Mouse (Mus musculus) embryonic stem cell, embryonic (primary cell): ENCODE data around the gene Efna1.

Experiments used
- CTCF ChIA-PET, 4 experiments: fragments of 300-600 bp in 2 of 4; fragments of 350-600 bp in 2 of 4; sonication (Branson Sonifier 250); formaldehyde crosslinking; loops; one replicate each; lab custom pipeline; 2022; ENCODE audit warnings: inconsistent platforms in 2 of 4; lab: Charles Lee
- POLR2A ChIA-PET, 4 experiments: fragments of 300-600 bp in 2 of 4; fragments of 350-600 bp in 2 of 4; sonication (Branson Sonifier 250); formaldehyde crosslinking; loops; one replicate each; lab custom pipeline; 2022; ENCODE audit warnings: antibody characterized with exemption in 4 of 4, inconsistent platforms in 1 of 4; lab: Charles Lee

The Efna1 gene

GRCm38 (mm10) chr3:89231345-89231744 is 49.6 kb downstream of the Efna1 start:
- ChIA-PET POLR2A (interaction anchor here in 3 of 4 experiments (0.7 to 1.7 kb wide), 8 partner anchors 12 to 236 kb away, joined by 3 to 7 read pairs (median 4); partner anchors contain the start of gene Thbs3 (in 1 of the 3)), CTCF (interaction anchor here (0.5 to 6.7 kb wide), 7 partner anchors 11 to 218 kb away, joined by 3 to 81 read pairs (median 6); partner anchors contain the start of genes Krtcap2 (in 3 of the 4) and Trim46 (in 3 of the 4))

GRCm38 (mm10) chr3:89230561-89230960 is 50.4 kb downstream of the Efna1 start:
- CTCF ChIA-PET = interaction anchor here (0.6 to 6.7 kb wide), 8 partner anchors 12 to 16 kb away, joined by 3 to 81 read pairs (median 4); partner anchors contain the start of genes Krtcap2 (in 3 of the 4) and Trim46 (in 3 of the 4)
- POLR2A ChIA-PET = interaction anchor here in 3 of 4 experiments (0.6 to 1.7 kb wide), 11 partner anchors 13 to 235 kb away, joined by 3 to 7 read pairs (median 3); partner anchors contain the start of genes Fam189b (in 1 of the 3) and Thbs3 (in 1 of the 3)

GRCm38 (mm10) chr3:89229276-89229675 is 51.7 kb downstream of the Efna1 start:
- ChIA-PET POLR2A (interaction anchor here in 2 of 4 experiments (0.8 to 1.4 kb wide), 3 partner anchors 15 to 177 kb away, joined by 3 to 4 read pairs (median 3); partner anchors contain the start of gene Krtcap2 (in 1 of the 2)), CTCF (interaction anchor here in 2 of 4 experiments (0.5 to 6.7 kb wide), 6 partner anchors 13 to 653 kb away, joined by 3 to 81 read pairs (median 3); partner anchors contain the start of genes Krtcap2 (in 1 of the 2) and Trim46 (in 1 of the 2))

- ChIA-PET POLR2A (interaction anchor here in 2 of 4 experiments (0.8 to 1.4 kb wide), 3 partner anchors 15 to 178 kb away, joined by 3 to 4 read pairs (median 3); partner anchors contain the start of gene Krtcap2 (in 1 of the 2)), CTCF (interaction anchor here in 1 of 4 experiments (1.3 to 6.7 kb wide), 2 partner anchors 16 to 92 kb away, joined by 5 to 81 read pairs; partner anchors contain the start of genes Krtcap2 and Trim46)
These were observed 52.1 kb downstream of the Efna1 start, which contains the start of gene Muc1 for GRCm38 (mm10) chr3:89228836-89229235. Muc1 (plus strand) TSS chr3:89229057.

- ChIA-PET CTCF (no interaction called here), POLR2A (no interaction called here)
These were observed 52.8 kb downstream of the Efna1 start for GRCm38 (mm10) chr3:89228180-89228549.

- ChIA-PET CTCF (interaction anchor here in 3 of 4 experiments (0.6 to 3.9 kb wide), 7 partner anchors 16 to 228 kb away, joined by 3 to 40 read pairs (median 3); partner anchors contain the start of genes Krtcap2 (in 3 of the 3) and Trim46 (in 2 of the 3)), POLR2A (interaction anchor here in 3 of 4 experiments (0.5 to 4.7 kb wide), 13 partner anchors 9 to 653 kb away, joined by 3 to 58 read pairs (median 11); partner anchors contain the start of genes Krtcap2 (in 2 of the 3), Thbs3 (in 2 of the 3), Trim46 (in 2 of the 3) and Gba (in 1 of the 3))
These were observed 53.4 kb downstream of the Efna1 start for GRCm38 (mm10) chr3:89227307-89228179.

- CTCF ChIA-PET = interaction anchor here in 3 of 4 experiments (0.5 to 3.9 kb wide), 9 partner anchors 13 to 223 kb away, joined by 3 to 40 read pairs (median 4); partner anchors contain the start of genes Krtcap2 (in 3 of the 3) and Trim46 (in 2 of the 3)
These were observed 54.0 kb downstream of the Efna1 start, which contains the start of gene Mtx1 for GRCm38 (mm10) chr3:89226900-89227299. Mtx1 (minus strand) TSS chr3:89227088.

GRCm38 (mm10) chr3:89226361-89226760 is 54.6 kb downstream of the Efna1 start:
- CTCF ChIA-PET = interaction anchor here in 3 of 4 experiments (0.5 to 3.9 kb wide), 14 partner anchors 12 to 547 kb away, joined by 3 to 40 read pairs (median 3); partner anchors contain the start of genes Krtcap2 (in 2 of the 3), Adam15 (in 1 of the 3), Hcn3 (in 1 of the 3) and Trim46 (in 1 of the 3)
- POLR2A ChIA-PET = interaction anchor here (0.5 to 4.7 kb wide), 57 partner anchors 9 to 674 kb away, joined by 3 to 58 read pairs (median 4); partner anchors contain the start of genes Thbs3 (in 4 of the 4), Fam189b (in 3 of the 4), Scamp3 (in 3 of the 4) and Gba (in 2 of the 4)

More at GRCm38 (mm10) chr3:89226900-89227299, 54.0 kb downstream of the Efna1 start, which contains the start of gene Mtx1:
- POLR2A ChIA-PET = interaction anchor here (0.5 to 4.7 kb wide), 33 partner anchors 9 to 653 kb away, joined by 3 to 58 read pairs (median 4); partner anchors contain the start of genes Thbs3 (in 3 of the 4), Hcn3 (in 2 of the 4), Krtcap2 (in 2 of the 4) and Scamp3 (in 2 of the 4)

GRCm38 (mm10) chr3:89225918-89226317 is 55.0 kb downstream of the Efna1 start:
- POLR2A ChIA-PET = interaction anchor here (0.6 to 4.7 kb wide), 61 partner anchors 9 to 673 kb away, joined by 3 to 58 read pairs (median 4); partner anchors contain the start of genes Thbs3 (in 4 of the 4), Fam189b (in 3 of the 4), Scamp3 (in 3 of the 4) and Gba (in 2 of the 4)
- CTCF ChIA-PET = interaction anchor here in 3 of 4 experiments (0.6 to 3.9 kb wide), 13 partner anchors 12 to 547 kb away, joined by 3 to 40 read pairs (median 3); partner anchors contain the start of genes Krtcap2 (in 2 of the 3), Adam15 (in 1 of the 3), Hcn3 (in 1 of the 3) and Trim46 (in 1 of the 3)

- POLR2A ChIA-PET = interaction anchor here in 3 of 4 experiments (0.6 to 4.7 kb wide), 45 partner anchors 8 to 231 kb away, joined by 3 to 58 read pairs (median 4); partner anchors contain the start of genes Thbs3 (in 3 of the 3), Fam189b (in 2 of the 3), Krtcap2 (in 2 of the 3) and Scamp3 (in 2 of the 3)
These were observed 55.6 kb downstream of the Efna1 start for GRCm38 (mm10) chr3:89225321-89225815.

GRCm38 (mm10) chr3:89224796-89225195 is 56.1 kb downstream of the Efna1 start:
- ChIA-PET CTCF (interaction anchor here in 3 of 4 experiments (0.5 to 3.9 kb wide), 7 partner anchors 19 to 256 kb away, joined by 3 to 40 read pairs (median 4); partner anchors contain the start of genes Krtcap2 (in 2 of the 3) and Trim46 (in 1 of the 3)), POLR2A (interaction anchor here in 3 of 4 experiments (0.6 to 4.7 kb wide), 24 partner anchors 8 to 212 kb away, joined by 3 to 58 read pairs (median 6); partner anchors contain the start of genes Scamp3 (in 2 of the 3), Thbs3 (in 2 of the 3), Clk2 (in 1 of the 3) and Efna1 (in 1 of the 3))

More at GRCm38 (mm10) chr3:89225321-89225815, 55.6 kb downstream of the Efna1 start:
- CTCF ChIA-PET = interaction anchor here (0.5 to 3.9 kb wide), 10 partner anchors 16 to 256 kb away, joined by 3 to 40 read pairs (median 3); partner anchors contain the start of genes Krtcap2 (in 2 of the 4), Adam15 (in 1 of the 4) and Trim46 (in 1 of the 4)
